Mouse (Mus musculus) brain, embryonic 14.5 days (tissue): ENCODE measurements around the gene C5ar2.

ENCODE experiments used
- CTCF ChIP-seq: fragments of 200-500 bp; IDR thresholded peaks from 2 replicates; pipeline ENCODE4 v1.5.1; 2012; ENCODE audit warnings: inconsistent platforms, mild to moderate bottlenecking, moderate library complexity, borderline replicate concordance; ENCODE audit not compliant: insufficient read depth, insufficient read length; ENCODE audit errors: extremely low read depth
- POLR2A ChIP-seq: fragments of 200-500 bp; IDR thresholded peaks from 2 replicates; pipeline ENCODE4 v1.6.1; 2012; ENCODE audit warnings: mild to moderate bottlenecking, inconsistent platforms, borderline replicate concordance; ENCODE audit not compliant: poor library complexity, insufficient read depth, insufficient read length, severe bottlenecking; ENCODE audit errors: extremely low read depth

DNA sequence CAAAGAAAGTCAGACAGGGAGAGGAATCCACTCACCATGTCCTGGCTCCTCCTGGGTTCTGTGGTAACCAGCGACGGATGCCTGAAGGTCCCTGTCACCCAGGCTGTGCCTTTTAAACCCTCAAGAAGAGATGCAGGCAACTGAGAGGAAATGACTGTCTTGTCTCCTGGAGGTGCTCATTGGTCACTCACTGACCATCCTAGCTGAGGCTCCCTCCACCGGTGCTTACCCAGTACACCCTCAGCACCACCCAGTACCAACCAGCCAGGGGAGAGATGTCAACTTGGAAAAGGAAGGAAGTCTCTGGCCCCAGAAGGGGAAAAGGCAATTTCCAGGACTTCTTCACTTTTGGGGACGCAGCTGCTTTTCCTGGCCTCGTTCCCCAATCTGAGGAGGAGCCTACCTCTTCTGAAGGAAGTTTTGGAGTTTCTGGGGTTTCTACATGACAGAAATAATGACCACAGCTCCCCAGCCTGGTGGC is 15.2 kb upstream of the C5ar2 start, which contains the start of gene C5ar1:
- TF ChIP-seq CTCF (no peak), POLR2A (no peak)
